Mouse (Mus musculus): ENCODE data around the gene Gstcd. TPM values are rescaled to one million over a fixed set of nuclear protein-coding genes. Genes with fewer than 3 reads are reported as not detected.

Gstcd gene
- total and polyA plus RNA-seq, 3 experiments, result 33.3 to 67.2 (median 44.6) TPM

GRCm38 (mm10) chr3:133026977-133027376 is 64.9 kb downstream of the Gstcd start:
- no peak overlapping the region for H3K4me2 ChIP-seq (ENCODE audit: insufficient read depth, low read depth, poor library complexity, severe bottlenecking)
- TF ChIP-seq SIN3A (IDR thresholded peaks at IDR 0.05; ENCODE audit: low read length) (no peak), ZKSCAN1 (IDR thresholded peaks at IDR 0.05; ENCODE audit: borderline replicate concordance, low read depth, low read length) (no peak), MYC (IDR thresholded peaks at IDR 0.05; ENCODE audit: low read depth, low read length) (no peak), USF1 (IDR thresholded peaks at IDR 0.05; ENCODE audit: low read depth, low read length) (no peak), NRF1 (IDR thresholded peaks at IDR 0.05; ENCODE audit: low read depth, low read length) (no peak), ELF1 (IDR thresholded peaks at IDR 0.05; ENCODE audit: low read depth, low read length) (no peak), MAZ (IDR thresholded peaks at IDR 0.05; ENCODE audit: low read depth, low read length) (no peak), ZC3H11A (IDR thresholded peaks at IDR 0.05; ENCODE audit: low read depth, low read length) (no peak), RCOR1 (conservative IDR thresholded peaks at IDR 0.05; ENCODE audit: low read depth, low read length) (no peak), E2F4 (IDR thresholded peaks at IDR 0.05; ENCODE audit: insufficient replicate concordance, low read depth, low read length) (no peak), USF2 (conservative IDR thresholded peaks at IDR 0.05; ENCODE audit: low read depth, low read length) (no peak), PAX5 (IDR thresholded peaks at IDR 0.05; ENCODE audit: low read length) (no peak), UBTF (IDR thresholded peaks at IDR 0.05; ENCODE audit: low read depth, low read length) (no peak), CHD2 (IDR thresholded peaks at IDR 0.05; ENCODE audit: low read length) (no peak), EP300 (IDR thresholded peaks at IDR 0.05; ENCODE audit: low read length) (no peak), TBP (conservative IDR thresholded peaks at IDR 0.05; ENCODE audit: low read depth, low read length) (no peak)
- H3K4me1 ChIP-seq (ENCODE audit: control insufficient read depth in 1 of 2, insufficient read depth in 2 of 2), result peaks cover 0 to 3% of the 10 kb centered on the region in 2 experiments; a peak in 1 of 4 replicates
- no peaks in the 10 kb centered on the region for H3K79me2 ChIP-seq (replicated peaks; ENCODE audit: control insufficient read depth, extremely low read depth, insufficient read depth, poor library complexity, severe bottlenecking)
- in situ Hi-C loops (cut with MboI; ENCODE audit: low pct_ligation_motif_present, low pct_unique_long_range_greater_than_20kb, low sequenced_read_pairs), result no loop called here
- H3K27me3 ChIP-seq (replicated peaks), result no peaks in the 10 kb centered on the region
- H3K9me3 ChIP-seq (replicated peaks; ENCODE audit: low read length), result no peaks in the 10 kb centered on the region
- no peak overlapping the region for H3K9ac ChIP-seq (ENCODE audit: insufficient read depth, low read depth)
- no peak for DNase-seq (ENCODE audit: extremely low read depth)
- H3K4me3 ChIP-seq (replicated peaks in 1 of 3; ENCODE audit: low read depth in 2 of 3, low read length in 2 of 3, poor library complexity in 1 of 3), result no peak overlapping the region
- peaks cover 12 to 52% of the 10 kb centered on the region in 2 experiments for H3K36me3 ChIP-seq (replicated peaks in 1 of 2; ENCODE audit: control insufficient read depth in 1 of 2, insufficient read depth in 1 of 2, low read length in 1 of 2)
- H3K27ac ChIP-seq (ENCODE audit: insufficient read depth, low read depth), result no peak overlapping the region
- dilution Hi-C loops (cut with MboI; ENCODE audit: extremely low pct_ligation_motif_present, extremely low pct_unique_long_range_greater_than_20kb, low sequenced_read_pairs), result no loop called here

GRCm38 (mm10) chr3:133007250-133007649 is 84.6 kb downstream of the Gstcd start:
- in situ Hi-C loops (cut with MboI; ENCODE audit: low pct_ligation_motif_present, low pct_unique_long_range_greater_than_20kb, low sequenced_read_pairs) (no loop called here), dilution Hi-C loops (cut with MboI; ENCODE audit: extremely low pct_ligation_motif_present, extremely low pct_unique_long_range_greater_than_20kb, low sequenced_read_pairs) (no loop called here)
- DNase-seq (ENCODE audit: extremely low read depth), result no peak
- no peaks in the 10 kb centered on the region for H3K9me3 ChIP-seq (replicated peaks; ENCODE audit: low read length)
- no peak for TF ChIP-seq NELFE (IDR thresholded peaks at IDR 0.05; ENCODE audit: low read depth, low read length)
- H3K27ac ChIP-seq (ENCODE audit: insufficient read depth, low read depth), result no peak overlapping the region
- no peak overlapping the region for H3K9ac ChIP-seq (ENCODE audit: insufficient read depth, low read depth)
- H3K4me2 ChIP-seq (ENCODE audit: insufficient read depth, low read depth, poor library complexity, severe bottlenecking), result no peak overlapping the region
- H3K36me3 ChIP-seq (replicated peaks in 1 of 2; ENCODE audit: control insufficient read depth in 1 of 2, insufficient read depth in 1 of 2, low read length in 1 of 2), result peaks cover 23 to 60% of the 10 kb centered on the region in 2 experiments
- no peaks in the 10 kb centered on the region for H3K27me3 ChIP-seq (replicated peaks)
- no peak overlapping the region for H3K4me3 ChIP-seq (replicated peaks in 1 of 3; ENCODE audit: low read depth in 2 of 3, low read length in 2 of 3, poor library complexity in 1 of 3)
- no peaks in the 10 kb centered on the region for H3K79me2 ChIP-seq (replicated peaks; ENCODE audit: control insufficient read depth, extremely low read depth, insufficient read depth, poor library complexity, severe bottlenecking)
- no peaks in the 10 kb centered on the region for H3K4me1 ChIP-seq (ENCODE audit: control insufficient read depth in 1 of 2, insufficient read depth in 2 of 2)
